In genomic region chr2:35326931-35327330, GRCm38 (mm10) we compare ENCODE assay signal across 22 mouse cellular contexts. TPM values are rescaled to one million over a fixed set of nuclear protein-coding genes. Genes with fewer than 3 reads are reported as not detected.
DNase-seq lines count a peak whose midpoint lies in the region; ATAC-seq and TF ChIP-seq lines count a peak whose summit lies in the region.
"Had no signal": no experiment of that assay in that cellular context is flagged by ENCODE, and none has a peak within 500 bp of the region (broad histone marks: within the 10 kb centered on the region; RNA-seq: fewer than 3 reads in every experiment).

No protein-coding gene starts in this region.

- no peak for TF ChIP-seq POLR2A in MEL (IDR thresholded peaks at IDR 0.05; ENCODE audit: control insufficient read depth in 1 of 2, insufficient read depth in 1 of 2, low read depth in 1 of 2, low read length in 2 of 2, poor library complexity in 1 of 2)

- H3K4me1 ChIP-seq in MEL (ENCODE audit: control insufficient read depth in 1 of 2, insufficient read depth in 2 of 2, low read length in 2 of 2) = peaks cover 21 to 40% of the 10 kb centered on the region in 2 experiments
- H3K4me1 ChIP-seq in liver, postnatal 0 days (ENCODE audit: insufficient read depth) = peaks cover 72% of the 10 kb centered on the region

- ATAC-seq in common myeloid progenitor, adult 5-6 weeks (replicated peaks; ENCODE audit: low read depth, poor library complexity, severe bottlenecking) = 0 out of 2 replicates have a peak, but pooled peaks have one; percentile 13
- no peak for ATAC-seq in liver, postnatal 0 days
- ATAC-seq: activated CD4-positive, CD25-positive, alpha-beta regulatory T cell, adult 4 months; CD4-positive, CD25-positive, alpha-beta regulatory T cell, adult 4 months had no signal

- DNase-seq in kidney, postnatal 14 days = peak; percentile 8
- DNase-seq in kidney, postnatal 4 days = no peak
- peak; percentile 51 for DNase-seq in MEL (ENCODE audit: low read depth, low spot score)
- DNase-seq in liver, postnatal 0 days = no peak
- DNase-seq in layer of hippocampus, adult 11-12 months (ENCODE audit: low spot score) = no peak
- no peak for DNase-seq in left cerebral cortex, adult 8-10 months (ENCODE audit: low spot score in 2 of 2)
- DNase-seq in layer of hippocampus, postnatal 36 days = no peak
- DNase-seq: cerebellum, adult 11-12 months; embryo, embryonic 11 days; gastrocnemius, postnatal 36 days had no signal

- TF ChIP-seq EP300 in MEL (IDR thresholded peaks at IDR 0.05; ENCODE audit: low read depth in 1 of 2, low read length in 2 of 2) = no peak
- no peak for TF ChIP-seq EP300 in liver, postnatal 0 days (IDR thresholded peaks at IDR 0.05; ENCODE audit: low read depth)

- no peak for TF ChIP-seq CTCF in MEL (IDR thresholded peaks at IDR 0.05 in 2 of 3, conservative IDR thresholded peaks at IDR 0.05 in 1 of 3; ENCODE audit: control insufficient read depth in 1 of 3, insufficient read depth in 1 of 3, low read depth in 2 of 3, low read length in 3 of 3, poor library complexity in 1 of 3, severe bottlenecking in 1 of 3)
- TF ChIP-seq CTCF in liver, postnatal 0 days (IDR thresholded peaks at IDR 0.05; ENCODE audit: low read depth) = no peak

- peak overlapping the region in 1 of 2 experiments; percentile 35; a peak in 1 of 4 replicates for H3K4me3 ChIP-seq in MEL (ENCODE audit: control insufficient read depth in 1 of 2, insufficient read depth in 1 of 2, low read depth in 2 of 2, low read length in 2 of 2)
- H3K4me3 ChIP-seq in liver, postnatal 0 days (ENCODE audit: low read depth, low read length) = peak overlapping the region; percentile 8
- H3K4me3 ChIP-seq: heart, embryonic 15.5 days; limb, embryonic 10.5 days; midbrain, embryonic 10.5 days had no signal

- H3K27me3 ChIP-seq in MEL (ENCODE audit: control insufficient read depth in 1 of 2, insufficient read depth in 2 of 2, low read length in 2 of 2) = no peaks in the 10 kb centered on the region
- H3K27me3 ChIP-seq in liver, postnatal 0 days (ENCODE audit: insufficient read depth, low read length) = no peaks in the 10 kb centered on the region
- H3K27me3 ChIP-seq: heart, embryonic 15.5 days had no signal

- H3K36me3 ChIP-seq in MEL (ENCODE audit: control insufficient read depth in 1 of 2, insufficient read depth in 2 of 2, low read length in 2 of 2) = peaks cover 0 to 54% of the 10 kb centered on the region in 2 experiments; a peak in 2 of 4 replicates
- peaks cover 43% of the 10 kb centered on the region for H3K36me3 ChIP-seq in liver, postnatal 0 days (replicated peaks; ENCODE audit: insufficient read depth, low read length)
- H3K36me3 ChIP-seq: heart, embryonic 15.5 days; limb, embryonic 10.5 days; midbrain, embryonic 10.5 days had no signal

- WGBS in liver, postnatal 0 days (ENCODE audit: insufficient replicate concordance) = 41% methylated on average over 1 of the region's 1 CpGs

- no peak overlapping the region for H3K9ac ChIP-seq in MEL (ENCODE audit: control insufficient read depth, low read depth, low read length, poor library complexity, severe bottlenecking)
- H3K9ac ChIP-seq in liver, postnatal 0 days (replicated peaks) = no peak overlapping the region
- H3K9ac ChIP-seq: heart, embryonic 15.5 days had no signal

- no peak for TF ChIP-seq RAD21 in MEL (IDR thresholded peaks at IDR 0.05; ENCODE audit: low read depth, low read length)

- H3K4me2 ChIP-seq in liver, postnatal 0 days (ENCODE audit: low read depth, low read length) = peak overlapping the region; percentile 67

- H3K27ac ChIP-seq in MEL (ENCODE audit: control insufficient read depth, low read depth, low read length) = peak overlapping the region; percentile 29; the same call in 1 of the 2 replicates
- peak overlapping the region; percentile 68 for H3K27ac ChIP-seq in liver, postnatal 0 days (ENCODE audit: low read depth)
- H3K27ac ChIP-seq: heart, embryonic 15.5 days; limb, embryonic 10.5 days; midbrain, embryonic 10.5 days had no signal

- no peaks in the 10 kb centered on the region for H3K79me2 ChIP-seq in MEL (ENCODE audit: control insufficient read depth, insufficient read depth, low read length, poor library complexity)

- no peaks in the 10 kb centered on the region for H3K9me3 ChIP-seq in MEL (replicated peaks; ENCODE audit: insufficient read depth, low read length)
- no peaks in the 10 kb centered on the region for H3K9me3 ChIP-seq in liver, postnatal 0 days (ENCODE audit: low read length)
- H3K9me3 ChIP-seq: heart, embryonic 15.5 days; limb, embryonic 10.5 days; midbrain, embryonic 10.5 days had no signal

TF ChIP-seq in MEL, 35 proteins besides CTCF, POLR2A, EP300 and RAD21:
- TF ChIP-seq MAX (IDR thresholded peaks at IDR 0.05; ENCODE audit: low read length) (no peak), ZC3H11A (IDR thresholded peaks at IDR 0.05; ENCODE audit: low read depth, low read length) (no peak), GABPA (IDR thresholded peaks at IDR 0.05; ENCODE audit: low read depth, low read length) (no peak)
TF ChIP-seq in MEL: peak in this region for 0.

RNA-seq across cellular contexts. Expression of gene Stom, which starts 9.8 kb away (rescaled TPM):
- 27.2 and 49.4 TPM in 2 replicates for total RNA-seq in MEL (2012; rRNA removed)
- polyA plus RNA-seq in MEL (2012; ENCODE audit: insufficient read depth in 1 of 2, insufficient read length in 2 of 2, low read depth in 1 of 2, low replicate concordance in 2 of 2, missing spikeins in 1 of 2) = 10 to 100 TPM in 1 of 2 experiments, not detected in 1; 28.0 TPM
- 76.2 and 80.6 TPM in 2 replicates for total RNA-seq in common myeloid progenitor, adult 5-6 weeks (2017)
- 77.1 and 86.3 TPM in 2 replicates for polyA plus RNA-seq in liver, postnatal 0 days (2015; fragmentation: Nextera tagmentation; extraction: Ambion mirVana)
- total RNA-seq in left cerebral cortex, adult 8-10 months (2022) = 10 to 100 TPM in 2 of 4 experiments, 1 to 10 TPM in 2; 9.5 to 12.0 (median 10.4) TPM
- total RNA-seq in layer of hippocampus, postnatal 36 days (2021) = 1 to 10 TPM; 8.6 to 8.7 TPM

RNA-seq across cellular contexts. Expression of gene 4930568D16Rik, which starts 40.6 kb away (rescaled TPM):
- not detected in 2 replicates for total RNA-seq in MEL (2012; rRNA removed)
- polyA plus RNA-seq in MEL (2012; ENCODE audit: insufficient read depth in 1 of 2, insufficient read length in 2 of 2, low read depth in 1 of 2, low replicate concordance in 2 of 2, missing spikeins in 1 of 2) = not detected
- total RNA-seq in common myeloid progenitor, adult 5-6 weeks (2017) = not detected in 2 replicates
- not detected in 2 replicates for polyA plus RNA-seq in liver, postnatal 0 days (2015; fragmentation: Nextera tagmentation; extraction: Ambion mirVana)
- not detected for total RNA-seq in left cerebral cortex, adult 8-10 months (2022)
- total RNA-seq in layer of hippocampus, postnatal 36 days (2021) = not detected
- total RNA-seq: adrenal gland, postnatal 4 days; gastrocnemius, postnatal 36 days; layer of hippocampus, postnatal 14 days had no signal
- polyA plus RNA-seq: activated CD4-positive, CD25-positive, alpha-beta regulatory T cell, adult 4 months; CD4-positive, CD25-positive, alpha-beta regulatory T cell, adult 4 months; frontal cortex, adult 2 months; heart, embryonic 15.5 days; hindbrain, embryonic 11.5 days; kidney, postnatal 0 days; limb, embryonic 10.5 days; midbrain, embryonic 10.5 days; stomach, embryonic 14.5 days had no signal

Comparison
In these comparisons a context has a peak if more than half of its experiments do, and no peak if none do; other contexts are left out.
1. DNase-seq: peak in kidney, postnatal 14 days (single experiment) and MEL (single experiment); none in kidney, postnatal 4 days (0 of 2), liver, postnatal 0 days (single experiment), layer of hippocampus, adult 11-12 months (single experiment), left cerebral cortex, adult 8-10 months (0 of 2) and layer of hippocampus, postnatal 36 days (0 of 2).